Mouse (Mus musculus) cerebellum, adult 2 months (tissue): ENCODE measurements around the gene Ppp1r37.

Experiments used
- CTCF ChIP-seq: fragments of 200-500 bp; IDR thresholded peaks from 2 replicates; pipeline ENCODE4 v1.5.1; 2011; ENCODE audit warnings: low read depth, mild to moderate bottlenecking, control low read depth, low read length, moderate library complexity, borderline replicate concordance; ENCODE audit not compliant: insufficient read depth
- POLR2A ChIP-seq: fragments of 200-500 bp; IDR thresholded peaks from 2 replicates; pipeline ENCODE4 v1.6.1; 2011; ENCODE audit warnings: low read length, control low read depth, borderline replicate concordance; ENCODE audit not compliant: insufficient read depth

- TF ChIP-seq POLR2A (no peak), CTCF (no peak)
These were observed 67.2 kb downstream of the Ppp1r37 start for GRCm38 (mm10) chr7:19495521-19496213.
